Mouse (Mus musculus): ENCODE measurements at regions not wholly inside any gene's neighbourhood (a gene's known extent, or its start where the extent isn't known, plus 50 kb on each side); places are given as distances from the start of the nearest gene placed in this dataset.

DNA sequence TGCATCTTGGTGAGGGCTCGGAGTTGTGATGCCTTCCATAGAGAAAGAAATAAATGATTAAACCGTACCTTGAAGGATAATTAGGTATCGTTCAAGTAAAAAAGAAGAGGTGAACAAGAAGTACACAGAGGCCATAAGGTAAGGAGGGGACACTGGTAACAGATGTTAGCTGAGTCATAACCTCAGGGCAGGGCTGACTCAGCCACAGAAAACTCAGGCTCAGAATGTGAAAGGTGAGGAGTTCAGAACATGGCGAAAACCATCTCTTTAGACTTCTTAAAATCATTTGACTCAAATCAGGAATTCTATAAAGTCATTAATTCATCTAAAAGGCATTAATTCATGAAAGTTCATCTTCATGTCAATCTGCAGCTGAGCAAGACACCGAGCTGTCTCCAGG lies 62.1 kb upstream of the Ifngr1 start:
- Histone ChIP-seq H3K4me1 (ENCODE audit: insufficient read depth) (peaks cover 26% of the 10 kb centered on the region), H3K36me3 (replicated peaks; ENCODE audit: insufficient read depth, low read length) (no peaks in the 10 kb centered on the region), H3K4me2 (ENCODE audit: low read depth, low read length) (no peak overlapping the region), H3K9me3 (ENCODE audit: low read length) (no peaks in the 10 kb centered on the region), H3K4me3 (ENCODE audit: low read depth, low read length) (no peak overlapping the region), H3K27ac (ENCODE audit: low read depth) (no peak overlapping the region), H3K9ac (replicated peaks) (no peak overlapping the region), H3K27me3 (ENCODE audit: insufficient read depth, low read length) (no peaks in the 10 kb centered on the region)
- 78% methylated on average over 5 of the region's 5 CpGs for WGBS (ENCODE audit: insufficient replicate concordance)
- no peak for TF ChIP-seq EP300 (IDR thresholded peaks at IDR 0.05; ENCODE audit: low read depth)
- TF ChIP-seq CTCF (IDR thresholded peaks at IDR 0.05; ENCODE audit: low read depth), result no peak
- no peak for DNase-seq
- no peak for ATAC-seq

DNA sequence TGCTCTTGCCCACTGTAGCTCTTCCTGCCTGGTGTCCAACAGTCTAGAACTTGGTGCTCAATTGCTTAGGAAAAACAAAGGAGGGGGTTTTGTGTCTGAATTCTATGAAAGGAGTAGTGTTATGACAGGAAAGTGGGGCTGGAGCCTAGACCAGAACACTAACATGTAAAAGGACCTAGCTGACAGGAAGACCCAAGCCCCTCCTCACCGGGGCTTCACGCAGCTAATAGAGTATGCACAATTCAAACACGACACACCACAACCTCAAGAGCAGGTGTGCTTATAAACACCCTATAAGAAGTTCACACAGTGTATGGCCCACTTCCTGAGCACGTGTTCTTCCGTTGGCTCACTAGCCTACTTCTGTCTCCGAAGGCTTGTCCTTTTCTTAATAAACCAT lies 61.7 kb upstream of the Ifngr1 start:
- no peak for DNase-seq
- 69% methylated on average over 6 of the region's 6 CpGs for WGBS (ENCODE audit: insufficient replicate concordance)
- Histone ChIP-seq H3K4me1 (ENCODE audit: insufficient read depth) (peaks cover 26% of the 10 kb centered on the region), H3K27ac (ENCODE audit: low read depth) (no peak overlapping the region), H3K36me3 (replicated peaks; ENCODE audit: insufficient read depth, low read length) (no peaks in the 10 kb centered on the region), H3K4me2 (ENCODE audit: low read depth, low read length) (no peak overlapping the region), H3K9me3 (ENCODE audit: low read length) (no peaks in the 10 kb centered on the region), H3K27me3 (ENCODE audit: insufficient read depth, low read length) (no peaks in the 10 kb centered on the region), H3K9ac (replicated peaks) (no peak overlapping the region), H3K4me3 (ENCODE audit: low read depth, low read length) (no peak overlapping the region)
- no peak for ATAC-seq
- TF ChIP-seq CTCF (IDR thresholded peaks at IDR 0.05; ENCODE audit: low read depth) (no peak), EP300 (IDR thresholded peaks at IDR 0.05; ENCODE audit: low read depth) (no peak)

DNA sequence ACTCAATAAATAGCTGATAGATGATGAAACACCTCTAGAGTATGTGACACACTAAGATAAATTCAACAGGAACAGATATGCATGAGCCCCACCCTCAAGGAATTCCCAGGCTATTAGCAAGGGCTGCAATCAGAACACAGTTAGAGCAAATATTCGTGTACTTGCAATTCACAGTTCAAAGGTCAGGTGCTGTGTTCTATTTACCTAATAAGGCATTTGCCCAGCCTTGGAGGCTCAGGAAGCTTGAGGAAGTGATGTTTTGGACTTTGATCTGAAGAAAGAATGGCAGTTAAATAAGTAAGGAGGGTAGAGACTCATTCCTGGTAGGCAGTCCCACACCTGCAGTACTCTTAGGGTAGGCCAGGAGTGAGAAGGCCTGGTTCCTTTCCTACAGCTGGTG lies 60.3 kb upstream of the Ifngr1 start:
- no peak for TF ChIP-seq CTCF (IDR thresholded peaks at IDR 0.05; ENCODE audit: low read depth)
- H3K4me1 ChIP-seq (ENCODE audit: insufficient read depth), result peaks cover 21% of the 10 kb centered on the region
- H3K9me3 ChIP-seq (ENCODE audit: low read length), result no peaks in the 10 kb centered on the region
- H3K4me2 ChIP-seq (ENCODE audit: low read depth, low read length), result no peak overlapping the region
- 21% methylated on average over 1 of the region's 1 CpGs for WGBS (ENCODE audit: insufficient replicate concordance)
- no peaks in the 10 kb centered on the region for H3K27me3 ChIP-seq (ENCODE audit: insufficient read depth, low read length)
- ATAC-seq (0 out of 2 replicates have a peak, but pooled peaks have one; percentile 19), DNase-seq (no peak)
- no peak overlapping the region for H3K9ac ChIP-seq (replicated peaks)
- no peaks in the 10 kb centered on the region for H3K36me3 ChIP-seq (replicated peaks; ENCODE audit: insufficient read depth, low read length)
- no peak overlapping the region for H3K27ac ChIP-seq (ENCODE audit: low read depth)
- H3K4me3 ChIP-seq (ENCODE audit: low read depth, low read length), result no peak overlapping the region

DNA sequence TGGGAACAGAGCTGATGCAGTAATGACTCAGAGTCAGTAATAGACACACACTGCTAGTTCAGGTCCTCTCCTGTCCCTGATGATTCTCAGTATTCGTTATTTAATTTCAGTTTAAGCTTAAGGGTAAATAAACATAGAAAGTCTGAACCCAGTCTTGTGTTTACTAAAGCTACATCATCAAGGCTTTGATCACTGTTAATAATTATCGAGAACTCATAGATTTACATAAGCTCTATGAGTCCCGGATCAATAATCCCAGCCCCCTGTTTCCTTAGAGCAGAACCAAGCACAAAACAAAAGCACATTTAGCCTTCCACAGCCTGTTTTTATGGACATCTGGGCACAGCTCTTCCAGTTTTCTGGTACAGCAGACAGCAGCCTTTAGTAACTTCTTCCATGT lies 59.0 kb upstream of the Ifngr1 start:
- Histone ChIP-seq H3K36me3 (replicated peaks; ENCODE audit: insufficient read depth, low read length) (no peaks in the 10 kb centered on the region), H3K4me3 (ENCODE audit: low read depth, low read length) (no peak overlapping the region), H3K4me1 (ENCODE audit: insufficient read depth) (peaks cover 17% of the 10 kb centered on the region), H3K27me3 (ENCODE audit: insufficient read depth, low read length) (no peaks in the 10 kb centered on the region), H3K9me3 (ENCODE audit: low read length) (no peaks in the 10 kb centered on the region), H3K27ac (ENCODE audit: low read depth) (peak overlapping the region; percentile 25; the same call in 1 of the 2 replicates), H3K4me2 (ENCODE audit: low read depth, low read length) (no peak overlapping the region), H3K9ac (replicated peaks) (no peak overlapping the region)
- ATAC-seq (no peak), DNase-seq (no peak)
- 53% methylated on average over 3 of the region's 3 CpGs for WGBS (ENCODE audit: insufficient replicate concordance)
- no peak for TF ChIP-seq CTCF (IDR thresholded peaks at IDR 0.05; ENCODE audit: low read depth)
- no peak for TF ChIP-seq EP300 (IDR thresholded peaks at IDR 0.05; ENCODE audit: low read depth)

DNA sequence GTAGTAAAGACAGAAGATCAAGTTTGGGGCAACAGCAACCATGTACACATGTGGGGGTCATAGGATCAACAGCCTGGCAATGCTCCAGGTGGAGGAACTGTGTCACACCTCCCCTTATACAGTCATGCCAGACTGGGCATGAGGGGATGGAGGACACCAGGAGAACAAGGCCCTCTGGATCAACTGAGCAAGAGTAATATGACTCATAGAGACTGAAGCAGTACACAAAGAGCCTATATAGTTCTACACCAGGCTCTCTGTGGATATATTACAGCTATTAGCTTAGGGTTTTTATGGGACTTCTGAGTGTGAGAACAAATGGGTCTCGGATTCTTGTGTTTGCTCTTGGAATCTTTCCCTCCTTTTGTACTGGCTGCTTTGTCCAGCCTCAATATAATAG lies 57.9 kb upstream of the Ifngr1 start:
- Histone ChIP-seq H3K4me3 (ENCODE audit: low read depth, low read length) (no peak overlapping the region), H3K36me3 (replicated peaks; ENCODE audit: insufficient read depth, low read length) (no peaks in the 10 kb centered on the region), H3K4me2 (ENCODE audit: low read depth, low read length) (no peak overlapping the region), H3K27ac (ENCODE audit: low read depth) (no peak overlapping the region), H3K27me3 (ENCODE audit: insufficient read depth, low read length) (no peaks in the 10 kb centered on the region), H3K4me1 (ENCODE audit: insufficient read depth) (peaks cover 9% of the 10 kb centered on the region), H3K9ac (replicated peaks) (no peak overlapping the region), H3K9me3 (ENCODE audit: low read length) (no peaks in the 10 kb centered on the region)
- 92% methylated on average over 1 of the region's 1 CpGs for WGBS (ENCODE audit: insufficient replicate concordance)
- DNase-seq, result no peak
- no peak for ATAC-seq
- TF ChIP-seq CTCF (IDR thresholded peaks at IDR 0.05; ENCODE audit: low read depth) (no peak), EP300 (IDR thresholded peaks at IDR 0.05; ENCODE audit: low read depth) (no peak)
